Mouse (Mus musculus) regulatory T cell (primary cell): ENCODE data around the gene Scube2.

Source experiments
- in situ Hi-C: fragments of 300-600 bp; cut with MboI, MseI; formaldehyde crosslinking; loops from one replicate; pipeline ENCODE4 v1.15.1; 2025; ENCODE audit warnings: high pct_unique_total_duplicates

Gene Scube2

DNA sequence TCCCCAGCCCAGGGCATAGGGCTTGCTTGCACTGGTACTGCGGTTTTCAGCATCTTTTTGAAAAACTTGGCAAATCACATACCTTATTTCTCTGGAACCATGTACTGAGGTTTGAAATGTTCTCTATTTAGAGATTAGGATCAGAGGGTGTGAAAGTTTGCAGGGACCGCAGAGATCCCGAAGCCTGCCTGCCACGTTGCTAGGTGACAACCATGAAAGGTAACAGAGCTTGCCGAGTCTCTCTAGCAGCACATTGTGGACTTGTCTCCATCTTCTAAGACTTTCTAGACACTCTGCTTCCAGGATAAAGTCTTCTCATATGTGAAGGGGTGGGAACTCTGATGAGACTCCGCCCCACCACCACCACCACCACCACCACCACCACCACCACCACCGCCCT, 13.5 kb downstream of the Scube2 start:
- in situ Hi-C loops = no loop called here

GRCm38 (mm10) chr7:109850531-109850930, 14.9 kb downstream of the Scube2 start:
- in situ Hi-C loops = no loop called here

DNA sequence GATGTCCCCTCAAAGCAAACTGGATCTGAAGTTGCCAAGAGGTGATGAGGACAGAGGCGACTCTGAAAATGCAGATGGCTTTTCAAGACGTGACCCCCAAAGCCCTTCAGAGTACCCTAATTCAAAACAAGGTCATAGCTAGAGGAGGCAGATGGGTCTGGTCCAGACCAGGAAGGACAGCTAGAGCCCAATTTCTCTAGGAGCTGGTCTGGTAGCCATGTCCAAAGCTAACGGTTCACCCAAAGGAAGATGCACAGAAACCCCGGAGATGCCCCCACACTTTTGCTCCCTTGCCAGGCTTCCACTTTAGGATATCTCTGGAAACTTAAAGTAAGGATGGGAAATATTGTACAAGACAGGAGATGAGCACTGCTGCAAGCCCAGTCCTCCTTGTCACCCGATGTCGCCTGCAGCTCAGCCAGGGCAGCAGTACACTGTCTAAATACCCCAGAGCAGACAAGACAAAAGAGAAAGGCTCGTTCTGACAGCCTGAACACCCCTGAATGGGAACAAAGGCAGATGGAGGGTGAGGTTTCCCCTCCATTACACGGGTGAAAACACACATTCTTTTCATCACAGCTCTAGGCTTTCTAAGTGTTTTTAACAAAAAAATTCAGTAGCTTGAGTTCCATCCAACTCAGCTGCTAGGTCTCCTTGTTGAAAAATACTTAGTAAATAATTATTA, 15.6 kb downstream of the Scube2 start:
- in situ Hi-C loops = no loop called here

DNA sequence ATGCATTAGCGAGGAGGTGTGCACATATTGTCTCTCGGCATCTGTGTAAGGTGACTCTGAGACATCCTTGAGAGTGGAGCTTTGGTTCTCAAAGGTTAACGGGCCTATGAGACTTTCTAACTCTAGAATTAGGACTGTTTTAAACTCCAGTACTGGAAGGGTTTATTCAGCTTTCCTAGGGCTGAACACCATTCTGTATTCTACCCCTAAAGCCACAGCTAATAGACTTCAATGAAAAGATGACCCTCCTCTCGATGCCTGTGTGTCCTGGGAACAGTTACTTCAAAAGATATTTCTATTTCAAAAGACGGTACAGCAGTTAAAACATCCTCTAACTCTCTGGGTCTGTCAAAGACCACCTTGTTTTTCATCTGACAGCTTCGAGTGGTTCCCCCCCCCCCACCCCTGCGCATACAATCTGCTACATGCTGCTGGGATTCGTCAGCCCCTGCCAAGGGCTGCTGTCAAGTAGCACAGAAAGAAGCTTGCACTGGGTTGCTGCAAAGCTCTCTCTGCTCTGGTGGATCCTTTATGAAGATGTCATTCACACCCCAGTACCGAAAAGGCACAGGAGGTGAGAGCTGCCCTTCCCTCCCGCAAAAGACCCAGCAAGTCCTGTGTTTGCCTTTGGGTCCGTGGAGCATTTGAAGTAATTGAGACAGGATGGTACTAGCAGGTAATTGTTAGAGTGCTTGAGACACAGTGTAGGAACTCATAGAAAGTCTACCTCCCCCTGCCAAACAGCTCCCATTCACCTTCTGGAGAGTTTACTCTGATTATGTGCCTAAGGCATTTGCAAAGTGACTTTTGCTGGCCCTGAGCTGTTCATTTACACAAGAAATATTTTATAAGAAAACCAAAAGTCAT, 16.4 kb downstream of the Scube2 start:
- in situ Hi-C loops = no loop called here

GRCm38 (mm10) chr7:109844100-109844499, 21.4 kb downstream of the Scube2 start:
- in situ Hi-C loops = no loop called here

DNA sequence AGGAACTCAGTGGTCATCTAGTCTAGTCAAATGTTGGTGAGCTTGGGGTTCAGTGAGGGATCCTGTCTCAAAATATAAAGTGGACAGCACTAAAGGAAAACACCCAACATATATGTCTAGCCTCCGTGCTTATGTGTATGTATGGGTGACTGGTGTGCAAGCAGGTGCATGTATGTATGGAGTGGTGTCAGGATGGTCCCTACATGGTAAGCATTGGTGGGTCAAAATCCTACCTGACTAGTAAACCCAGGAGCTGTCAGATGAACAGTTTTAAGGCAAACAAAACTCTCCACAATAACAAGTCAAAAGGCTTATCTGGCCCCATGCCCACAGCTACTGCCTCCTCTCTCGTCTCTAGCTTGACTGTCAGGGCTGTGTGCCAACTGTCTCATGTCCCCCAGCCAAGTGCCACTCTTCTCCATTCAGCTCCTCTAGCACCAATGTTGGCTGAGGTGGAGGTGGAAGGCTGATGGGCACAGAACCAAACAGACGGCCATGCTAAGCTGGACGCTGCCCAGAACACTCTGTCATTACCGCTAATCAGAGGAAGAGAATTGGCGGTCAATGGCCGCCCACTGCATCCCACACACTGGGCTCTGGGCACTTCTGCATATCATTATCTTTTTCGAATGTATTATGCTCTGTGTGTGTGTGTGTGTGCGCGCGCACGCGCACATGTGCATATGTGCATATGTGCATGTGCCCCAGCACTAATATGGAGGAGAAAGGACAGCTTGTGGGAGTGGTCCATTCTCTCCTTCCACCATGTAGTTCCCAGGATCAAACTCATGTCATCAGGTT, 23.7 kb downstream of the Scube2 start:
- in situ Hi-C loops = no loop called here

DNA sequence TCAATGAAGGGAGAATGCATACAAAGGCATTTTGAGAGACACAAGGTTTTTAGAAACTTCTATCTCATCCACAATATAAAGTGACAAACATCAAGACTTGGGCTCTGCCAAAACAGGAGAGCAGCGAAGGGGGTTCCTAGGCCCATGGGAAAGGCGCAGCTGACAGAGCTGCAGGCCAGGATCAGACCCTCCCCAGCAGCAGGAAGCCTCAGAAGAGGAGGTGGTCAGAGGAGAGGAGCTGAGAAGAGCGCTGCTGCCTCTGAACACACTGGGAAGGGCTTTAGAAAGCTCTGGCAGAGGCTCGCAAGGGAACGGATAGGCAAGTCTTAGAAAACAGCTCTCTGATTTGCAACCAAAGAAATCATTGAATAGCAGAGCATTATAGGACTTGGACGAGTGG, 24.4 kb downstream of the Scube2 start:
- in situ Hi-C loops = no loop called here

GRCm38 (mm10) chr7:109838613-109839012, 26.9 kb downstream of the Scube2 start:
- in situ Hi-C loops = no loop called here

- in situ Hi-C loops = no loop called here
Observed at GRCm38 (mm10) chr7:109837651-109838050, 27.8 kb downstream of the Scube2 start.

GRCm38 (mm10) chr7:109834894-109835293, 30.6 kb downstream of the Scube2 start:
- in situ Hi-C loops = no loop called here

DNA sequence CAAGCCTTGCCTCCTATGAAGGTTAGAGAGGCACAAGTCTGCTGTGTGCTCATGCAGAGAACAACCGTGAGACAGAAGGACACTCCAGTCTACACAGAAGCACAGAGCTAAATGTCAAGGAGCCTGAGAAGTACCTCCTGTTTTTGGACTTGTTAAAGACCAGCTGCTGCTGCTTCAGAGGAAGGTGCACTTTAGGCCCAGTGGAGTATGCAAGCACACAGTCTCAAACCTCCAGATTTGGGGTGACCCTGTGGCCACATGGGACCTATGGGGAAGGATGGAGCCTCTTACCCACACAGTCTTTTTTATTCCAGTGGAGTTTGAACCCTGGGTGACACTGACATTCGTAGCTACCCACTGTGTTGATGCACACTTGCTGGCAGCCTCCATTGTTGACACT, 34.1 kb downstream of the Scube2 start:
- in situ Hi-C loops = no loop called here

DNA sequence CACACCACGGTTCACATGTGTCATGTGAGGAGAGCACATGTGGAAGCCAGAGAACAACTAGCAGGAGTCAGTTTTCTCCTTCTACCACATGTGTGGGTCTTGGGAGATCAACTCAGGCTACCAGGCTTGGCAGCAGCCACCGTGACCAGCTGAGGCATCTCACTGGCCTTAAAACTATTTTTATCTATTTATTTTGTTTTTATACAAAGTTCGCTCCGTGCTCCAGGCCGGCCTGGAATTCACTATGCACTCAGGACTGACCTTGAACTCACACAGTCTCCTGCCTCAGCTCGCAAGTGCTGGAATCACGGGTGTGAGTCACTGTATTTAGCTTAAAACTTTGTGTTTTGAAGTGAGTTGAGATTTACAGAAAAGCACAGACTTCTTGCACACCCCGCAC, 38.6 kb downstream of the Scube2 start:
- in situ Hi-C loops = no loop called here

DNA sequence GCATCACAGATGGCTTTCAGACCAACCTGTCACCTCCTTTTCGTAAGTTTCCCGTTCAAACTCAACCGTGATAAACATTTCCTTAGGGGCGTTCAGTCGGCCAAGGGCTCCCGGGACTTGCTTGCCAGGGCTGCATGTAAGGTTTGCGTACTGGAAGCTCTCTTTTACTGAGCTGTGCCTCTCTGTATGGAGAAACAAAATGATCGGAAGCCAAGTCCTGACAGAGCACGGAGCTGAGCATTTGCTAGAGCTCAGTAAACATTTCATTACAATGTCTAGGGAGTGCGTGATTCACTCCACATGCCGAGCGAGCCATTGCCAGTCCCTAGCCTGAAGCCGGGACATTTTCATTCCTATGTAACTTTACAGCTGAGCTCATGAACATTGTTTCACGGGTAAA, 40.2 kb downstream of the Scube2 start:
- in situ Hi-C loops = no loop called here

GRCm38 (mm10) chr7:109818600-109818999, 46.9 kb downstream of the Scube2 start:
- in situ Hi-C loops = no loop called here

DNA sequence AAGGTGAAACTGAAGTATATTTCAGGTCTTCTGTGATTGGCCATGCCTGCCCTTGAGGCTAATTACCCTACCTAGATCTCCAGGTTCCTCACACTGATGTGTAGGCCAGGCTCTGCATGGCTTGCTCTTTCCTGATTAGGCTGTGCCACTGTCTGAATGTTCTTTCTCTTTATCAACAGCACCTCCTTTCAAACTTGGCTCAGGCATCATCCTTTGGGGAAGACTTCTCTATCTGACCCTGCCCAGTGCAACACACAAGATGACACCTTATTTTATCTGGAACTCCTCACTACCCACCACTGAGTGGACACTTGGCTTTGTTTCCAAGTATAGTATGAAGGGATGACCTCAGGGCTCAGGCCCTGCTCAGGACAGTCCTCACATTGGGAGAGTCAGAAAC, 47.5 kb downstream of the Scube2 start:
- in situ Hi-C loops = no loop called here

DNA sequence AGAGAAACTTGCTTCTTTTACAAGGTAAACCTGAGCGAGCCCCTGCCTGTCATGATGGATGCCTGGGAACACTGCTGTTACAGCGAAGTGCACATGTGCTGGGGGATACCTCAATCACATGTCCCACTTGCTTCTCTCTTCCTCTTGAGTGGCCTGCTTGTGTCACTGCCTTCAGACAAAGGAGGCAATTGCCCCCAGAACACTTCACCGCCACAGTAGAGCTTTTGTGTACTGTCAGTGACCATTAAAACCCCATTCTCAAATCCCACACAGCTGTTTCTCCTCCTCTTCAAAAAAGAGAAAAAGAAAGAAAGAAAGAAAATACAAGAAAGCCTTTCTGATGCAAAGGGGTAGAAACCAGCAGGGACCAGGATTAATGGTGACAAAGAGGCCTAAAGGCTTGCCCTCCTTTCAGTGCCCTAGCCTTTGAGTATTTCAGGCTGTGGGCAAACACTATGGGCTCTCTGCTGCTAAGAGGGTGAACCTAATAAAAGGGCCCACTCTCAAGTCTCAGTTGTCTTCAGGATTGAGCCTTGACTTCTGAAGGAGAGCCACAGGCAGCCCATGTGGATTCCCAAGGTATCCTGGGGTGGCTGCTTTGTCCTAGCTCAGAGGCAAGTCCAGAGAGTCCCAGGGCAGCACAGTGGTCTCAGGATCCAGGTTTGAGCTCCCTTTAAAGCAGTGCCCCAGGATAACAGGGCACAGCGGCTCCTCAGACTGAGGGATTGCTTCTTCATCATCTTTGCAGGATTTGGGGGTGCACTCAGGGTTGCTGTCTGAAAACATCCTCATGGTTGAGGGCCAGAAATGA, 51.9 kb downstream of the Scube2 start:
- in situ Hi-C loops = no loop called here

DNA sequence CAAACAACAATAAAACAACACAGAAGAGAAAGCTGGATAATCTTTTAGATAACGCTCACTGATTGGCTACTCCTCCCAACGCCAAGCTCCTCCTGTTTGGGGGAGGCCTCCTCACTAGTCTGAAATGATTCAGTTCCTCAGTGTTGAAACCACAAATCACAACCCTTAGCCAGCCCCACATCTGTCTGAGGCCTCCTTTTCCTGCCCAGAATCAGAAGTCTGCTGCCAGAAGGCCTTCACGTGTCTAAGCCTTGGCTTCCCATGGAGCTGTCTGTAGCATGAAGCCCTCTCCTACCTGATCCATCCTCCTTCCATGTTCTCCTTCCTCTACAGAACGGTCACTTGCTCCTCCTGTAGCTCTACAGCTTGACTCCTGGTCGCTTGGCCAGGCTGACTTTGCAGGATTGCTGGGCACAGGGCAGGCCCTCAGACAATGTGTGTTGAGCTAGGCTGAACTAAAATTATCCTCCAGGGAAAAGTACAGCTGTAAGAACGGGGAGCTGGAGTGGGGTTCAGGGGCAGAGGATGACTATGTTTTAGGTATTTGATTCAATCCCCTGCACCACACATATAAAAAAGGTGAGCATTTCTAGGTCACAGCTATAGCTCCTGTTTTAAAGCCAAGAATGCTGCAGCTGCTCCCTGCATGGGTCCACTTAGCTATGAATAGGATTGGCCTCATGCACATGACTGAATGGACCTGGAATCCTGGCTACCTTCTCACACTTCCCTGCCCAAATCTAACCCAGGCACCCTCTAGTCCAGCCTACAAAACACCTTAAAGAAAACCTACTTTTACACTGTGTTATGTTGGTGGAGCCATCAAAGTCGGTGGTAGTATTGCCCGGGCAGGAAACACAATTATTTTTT, 57.6 kb downstream of the Scube2 start:
- in situ Hi-C loops = no loop called here

- in situ Hi-C loops = no loop called here
Observed at GRCm38 (mm10) chr7:109804843-109805242, 60.6 kb downstream of the Scube2 start.

- in situ Hi-C loops = no loop called here
Observed at GRCm38 (mm10) chr7:109804355-109804754, 61.1 kb downstream of the Scube2 start.

GRCm38 (mm10) chr7:109803516-109803915, 62.0 kb downstream of the Scube2 start:
- in situ Hi-C loops = no loop called here
